Mouse (Mus musculus) left cerebral cortex, adult 18-20 months (tissue): ENCODE results near the gene Ptprc. TPM values are rescaled to one million over a fixed set of nuclear protein-coding genes. Genes with fewer than 3 reads are reported as not detected.
A peak's percentile ranks its signal among the peaks of the same experiment; 100 is the strongest.

Source experiments
- DNase-seq, 2 experiments: peaks; one replicate each; pipeline ENCODE4 v3.0.0; 2021 to 2022; ENCODE audit warnings: low spot score in 2 of 2, mixed read lengths in 1 of 2
- total RNA-seq, 2 experiments: library from RNA; stranded (reverse); gene quantifications; 2 replicates each; pipeline ENCODE4 v1.2.3; 2021

Gene Ptprc
- total RNA-seq, 2 experiments from 2014 or later: 2.4 to 2.5 TPM

DNA sequence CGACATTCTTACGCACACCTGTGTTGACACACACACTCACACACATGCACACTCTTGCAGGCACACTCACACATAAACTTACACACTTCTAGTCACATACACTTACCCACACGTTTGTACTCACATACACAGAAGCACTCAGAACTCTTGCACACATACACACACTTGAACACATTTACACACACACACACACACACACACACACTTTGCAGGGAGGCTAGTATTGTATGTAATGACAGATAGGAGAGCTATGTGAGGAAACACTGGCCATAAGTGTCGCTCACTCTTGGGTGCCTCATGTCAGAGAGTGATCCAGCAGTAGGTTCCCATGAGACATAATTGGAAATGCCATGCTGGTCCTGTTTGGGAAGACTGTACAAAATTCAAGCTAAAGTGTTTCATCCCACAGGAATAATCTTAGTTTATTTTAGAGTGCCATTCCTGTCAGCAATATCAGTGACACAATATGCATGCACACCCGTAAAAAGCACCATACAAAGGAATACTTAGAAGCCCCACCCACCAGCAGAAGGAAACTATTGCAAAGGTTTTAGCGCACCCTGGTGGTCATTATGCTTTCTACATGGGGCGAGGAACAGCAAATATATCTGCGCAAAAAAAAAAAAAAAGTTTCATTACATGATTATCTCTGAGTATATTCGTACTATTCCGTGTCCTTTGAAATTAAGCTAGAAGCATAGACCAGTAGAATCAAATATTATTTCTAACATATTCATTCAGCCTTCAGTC, 131.1 kb downstream of the Ptprc start:
- peak; percentile 79 to 91 for DNase-seq

DNA sequence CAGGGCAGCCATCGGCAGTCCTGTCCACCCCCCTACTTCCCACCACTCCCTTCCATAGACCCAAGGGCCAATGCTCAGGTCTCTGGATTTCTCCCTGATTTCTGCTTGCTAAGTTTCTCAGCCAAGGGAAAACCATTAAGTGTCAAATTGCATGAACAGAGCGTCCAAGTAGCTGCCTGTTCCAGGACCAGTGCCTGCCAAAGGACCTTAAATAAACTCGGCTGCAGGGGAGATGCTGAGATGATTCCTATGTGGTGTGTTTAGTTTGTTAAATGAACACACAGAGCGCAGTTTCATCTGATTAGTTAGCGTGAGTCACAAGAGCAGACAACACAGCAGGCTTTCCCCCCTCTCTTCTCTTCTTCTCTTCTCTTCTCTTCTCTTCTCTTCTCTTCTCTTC, 135.0 kb downstream of the Ptprc start:
- no peak for DNase-seq

DNA sequence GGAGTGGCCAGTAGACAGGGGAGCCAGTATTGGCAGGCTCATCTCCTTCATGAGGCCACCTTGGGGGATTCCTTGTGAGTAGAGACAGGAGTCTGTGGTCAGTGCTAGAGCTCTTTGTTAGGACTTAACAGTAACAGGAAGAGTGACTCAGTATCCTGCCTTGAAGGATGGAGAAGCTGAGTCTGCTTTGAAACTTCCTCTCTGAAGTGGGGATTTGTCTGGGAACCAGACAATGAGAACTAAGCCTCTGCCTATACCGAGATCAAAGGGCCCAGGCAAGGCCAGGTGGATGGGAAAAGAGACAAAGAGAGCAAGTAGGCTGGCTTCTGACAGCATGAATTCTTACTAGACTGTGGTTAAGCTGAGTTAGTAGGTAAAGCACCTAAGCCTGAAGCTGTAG, 136.3 kb downstream of the Ptprc start:
- no peak for DNase-seq

DNA sequence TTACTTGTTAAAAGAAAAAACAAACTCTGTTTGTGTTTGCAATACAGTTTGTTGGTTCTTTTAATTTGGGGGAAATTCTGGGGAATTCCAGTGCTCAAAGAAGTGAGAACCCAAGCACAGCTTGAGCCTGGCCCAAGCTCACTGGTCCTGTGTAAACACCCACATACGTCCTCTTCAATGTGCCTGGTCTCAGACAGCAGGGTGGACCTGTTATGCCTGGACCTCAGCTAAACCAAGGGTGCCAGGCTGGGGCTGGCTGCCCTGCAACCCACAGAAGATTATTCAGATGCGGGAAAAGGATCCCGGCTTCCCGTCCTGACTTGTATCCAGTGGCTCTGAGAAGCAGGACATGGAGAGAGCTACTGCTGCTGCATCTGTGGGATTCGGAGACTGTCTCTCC, 138.0 kb downstream of the Ptprc start:
- no peak for DNase-seq

DNA sequence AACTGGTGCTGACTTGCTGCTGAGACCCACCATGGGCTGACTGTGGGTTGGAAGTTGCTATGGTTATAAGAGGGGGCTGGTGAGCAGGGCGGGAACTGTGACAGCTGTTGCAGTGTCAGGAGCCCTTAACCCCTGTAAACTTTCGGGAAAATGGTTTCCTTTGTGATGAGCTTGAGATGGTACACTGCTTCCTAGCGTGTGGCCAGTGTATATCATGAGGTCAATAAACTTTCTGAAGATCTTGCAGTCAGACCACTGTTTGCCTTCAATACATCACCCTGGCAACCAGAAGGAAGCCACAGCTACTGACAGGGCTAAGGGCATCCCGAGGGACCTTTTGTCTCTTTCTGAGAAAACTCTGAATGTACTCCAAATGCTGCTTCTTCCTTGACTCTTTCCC, 145.9 kb downstream of the Ptprc start:
- no peak for DNase-seq

DNA sequence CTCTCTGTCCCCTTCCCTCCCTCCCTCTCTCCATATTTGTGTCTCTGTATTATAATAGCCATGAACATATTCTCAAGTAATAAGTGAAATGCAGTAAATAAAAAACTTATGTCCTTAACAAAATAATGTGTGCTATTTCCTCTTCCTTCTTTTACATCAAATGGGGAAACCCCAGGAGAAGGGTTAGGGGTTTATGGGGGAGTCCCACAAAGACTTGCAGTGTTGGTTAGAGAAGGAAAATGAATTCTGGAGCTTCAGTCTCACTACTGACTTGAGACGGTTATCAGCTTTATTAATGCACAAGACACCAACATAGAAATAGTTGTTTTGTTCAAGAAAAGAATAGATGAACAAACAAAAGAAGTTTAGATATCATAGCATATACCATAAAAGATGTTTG, 150.2 kb downstream of the Ptprc start:
- no peak for DNase-seq

DNA sequence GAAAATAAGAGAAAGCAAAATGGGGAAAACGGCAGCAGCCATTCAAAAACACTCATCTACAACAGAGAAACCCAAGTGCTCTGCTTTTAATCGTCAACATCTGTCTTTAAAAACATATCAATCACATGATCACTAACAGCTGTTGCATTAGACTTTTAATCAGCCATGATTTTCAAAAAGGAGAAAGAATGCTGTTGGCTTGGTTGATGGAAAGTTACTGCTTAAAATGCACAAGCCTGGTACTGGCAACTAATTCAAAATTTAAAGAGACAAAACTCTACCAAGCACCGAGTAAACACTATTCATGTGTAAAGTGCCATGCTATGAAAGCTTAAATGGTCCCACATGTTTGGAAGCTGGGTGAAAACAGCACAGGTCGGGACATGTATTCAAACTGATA, 151.9 kb downstream of the Ptprc start:
- DNase-seq: no peak

DNA sequence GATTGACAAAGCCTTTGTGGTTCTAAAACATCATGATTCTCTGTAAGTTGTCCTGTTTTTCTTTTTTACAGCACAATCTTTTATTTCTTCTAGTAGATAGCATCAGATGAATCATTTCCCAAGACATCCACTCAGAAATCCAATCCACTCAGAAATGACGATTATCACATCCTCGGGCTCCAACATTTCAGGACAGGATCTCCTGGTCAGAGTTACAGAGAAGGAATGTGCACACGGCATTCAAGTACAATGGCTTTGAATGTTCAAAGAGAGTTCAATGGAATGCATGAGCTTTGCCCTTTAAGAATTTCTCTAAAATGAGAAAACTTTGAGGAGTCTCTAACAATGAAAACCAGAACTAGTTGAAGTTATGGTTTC, 152.6 kb downstream of the Ptprc start:
- no peak for DNase-seq

DNA sequence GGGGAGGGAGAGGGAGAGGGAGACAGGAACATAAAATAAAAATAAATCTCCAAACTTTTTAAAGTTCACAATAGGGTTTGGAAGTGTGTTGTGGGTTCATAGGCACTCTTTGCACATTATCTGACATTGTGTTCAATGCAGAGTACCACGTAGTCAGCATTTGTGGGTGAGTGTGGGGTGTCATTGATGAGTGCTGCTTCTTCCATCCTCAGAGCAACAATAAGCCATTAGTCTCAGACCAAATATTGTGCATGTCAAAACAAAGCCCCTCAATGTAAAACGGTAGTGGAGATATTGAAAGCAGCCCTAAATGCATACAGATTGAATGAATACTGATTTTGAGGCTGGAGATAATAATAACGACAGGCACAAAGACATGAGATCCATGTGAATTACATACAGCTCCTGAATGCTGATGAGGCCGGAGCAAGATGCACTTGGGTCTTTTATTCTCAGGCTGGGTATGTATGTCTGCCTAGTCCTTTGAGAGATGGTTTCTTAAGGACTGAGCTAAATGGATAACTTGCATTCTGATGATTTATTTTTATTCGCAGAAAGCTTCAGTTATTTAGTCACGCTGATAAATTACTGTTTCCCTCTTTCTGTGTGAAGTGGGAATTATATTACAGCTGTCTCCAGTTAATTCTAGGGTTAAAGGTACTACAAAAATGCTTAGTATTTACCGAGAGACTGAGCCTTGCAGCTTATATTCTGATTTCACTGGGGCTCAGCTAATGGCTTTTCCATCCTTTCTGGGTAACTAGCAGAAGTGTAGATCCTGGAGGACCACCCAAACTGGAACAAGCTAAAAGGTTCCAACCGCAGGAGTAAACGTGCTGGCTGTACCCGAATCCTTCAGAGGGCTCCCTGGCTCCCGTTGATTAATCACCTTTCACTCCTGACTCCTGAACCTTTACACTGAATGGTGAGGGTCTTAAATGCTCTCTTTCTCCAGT, 153.3 kb downstream of the Ptprc start:
- DNase-seq: no peak

Other genes with a start within 250 kb of the Ptprc start
- gene Atp6v1g3, start 98.0 kb upstream of the Ptprc start, total RNA-seq: not detected